Mouse (Mus musculus) lung, postnatal 4 days (tissue): ENCODE data around the gene Pnpla1.
A peak's percentile ranks its signal among the peaks of the same experiment; 100 is the strongest.

ENCODE experiments used
- DNase-seq, 2 experiments: peaks; one replicate each; pipeline ENCODE4 v3.0.0; 2021

Pnpla1 gene

DNA sequence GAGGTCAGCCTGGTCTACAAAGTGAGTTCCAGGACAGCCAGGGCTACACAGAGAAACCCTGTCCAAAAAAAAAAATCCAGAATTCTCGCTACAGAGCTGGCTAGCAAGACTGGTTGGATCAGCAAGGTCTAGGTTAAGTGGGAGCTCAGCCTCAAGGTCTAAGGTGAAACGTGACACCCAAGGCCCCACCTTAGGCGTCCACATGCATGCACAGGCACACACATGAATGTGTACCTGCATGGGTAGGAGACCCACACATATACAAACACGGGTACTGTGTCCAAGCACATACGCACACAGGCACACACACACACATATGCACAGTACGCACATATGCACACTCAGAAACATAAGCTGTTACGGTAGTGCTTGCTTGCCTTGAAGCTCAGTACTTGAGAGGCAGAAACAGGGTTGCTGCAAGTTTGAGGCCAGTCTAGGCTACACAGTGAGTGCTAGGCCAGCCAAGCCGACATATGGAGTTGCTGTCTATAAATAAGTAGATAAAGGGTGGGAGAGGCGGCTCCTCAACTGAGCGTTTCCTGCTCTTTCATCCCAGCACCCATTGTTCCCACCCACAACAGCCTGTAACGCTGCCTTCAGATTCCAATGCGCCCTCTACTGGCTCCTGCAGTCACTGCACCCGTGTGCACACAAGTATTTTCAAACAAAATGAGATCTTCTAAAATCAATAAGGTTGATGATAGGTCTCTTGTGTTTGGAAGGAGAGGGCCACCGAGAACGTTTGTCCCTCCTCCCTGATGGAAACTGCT, 68.8 kb downstream of the Pnpla1 start:
- DNase-seq, result peak; percentile 59 to 71

DNA sequence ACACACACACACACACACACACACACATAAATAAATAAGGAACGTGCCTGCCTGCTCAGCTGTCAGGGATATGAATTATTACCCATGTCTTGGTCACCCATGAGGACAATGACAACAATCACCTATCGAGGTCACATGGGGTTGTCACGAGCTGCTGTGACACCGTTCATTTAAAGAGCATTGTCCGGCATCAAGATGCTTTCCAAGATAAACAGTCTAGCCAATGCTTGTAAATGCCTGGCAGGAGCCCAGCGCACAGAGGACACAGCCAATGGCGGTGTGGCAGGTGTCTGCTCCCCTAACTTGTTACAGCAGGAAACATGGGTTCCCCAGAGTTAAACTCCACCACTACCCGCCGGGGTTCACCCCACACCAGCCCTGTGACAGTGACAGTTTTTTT, 69.8 kb downstream of the Pnpla1 start:
- peak in 1 of 2 experiments; percentile 38 for DNase-seq

DNA sequence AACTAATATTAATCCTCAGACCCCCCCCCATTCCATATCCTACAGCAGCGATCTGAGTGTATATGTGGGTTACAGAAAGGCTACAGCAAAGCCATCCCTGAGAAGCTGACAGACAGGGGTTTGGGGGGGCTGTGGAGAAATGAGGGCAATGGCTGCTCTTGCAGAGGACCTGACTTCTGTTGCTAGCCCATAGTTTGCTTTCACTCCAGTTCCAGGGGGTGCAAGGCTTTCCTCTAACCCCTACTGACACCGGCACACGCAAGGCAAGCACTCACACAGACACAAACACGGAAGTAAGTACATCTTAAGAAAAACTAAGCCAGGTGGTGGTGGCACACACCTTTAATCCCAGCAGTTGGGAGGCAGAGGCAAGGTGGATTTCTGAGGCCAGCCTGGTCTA, 71.2 kb downstream of the Pnpla1 start:
- DNase-seq, result peak in 1 of 2 experiments; percentile 9

DNA sequence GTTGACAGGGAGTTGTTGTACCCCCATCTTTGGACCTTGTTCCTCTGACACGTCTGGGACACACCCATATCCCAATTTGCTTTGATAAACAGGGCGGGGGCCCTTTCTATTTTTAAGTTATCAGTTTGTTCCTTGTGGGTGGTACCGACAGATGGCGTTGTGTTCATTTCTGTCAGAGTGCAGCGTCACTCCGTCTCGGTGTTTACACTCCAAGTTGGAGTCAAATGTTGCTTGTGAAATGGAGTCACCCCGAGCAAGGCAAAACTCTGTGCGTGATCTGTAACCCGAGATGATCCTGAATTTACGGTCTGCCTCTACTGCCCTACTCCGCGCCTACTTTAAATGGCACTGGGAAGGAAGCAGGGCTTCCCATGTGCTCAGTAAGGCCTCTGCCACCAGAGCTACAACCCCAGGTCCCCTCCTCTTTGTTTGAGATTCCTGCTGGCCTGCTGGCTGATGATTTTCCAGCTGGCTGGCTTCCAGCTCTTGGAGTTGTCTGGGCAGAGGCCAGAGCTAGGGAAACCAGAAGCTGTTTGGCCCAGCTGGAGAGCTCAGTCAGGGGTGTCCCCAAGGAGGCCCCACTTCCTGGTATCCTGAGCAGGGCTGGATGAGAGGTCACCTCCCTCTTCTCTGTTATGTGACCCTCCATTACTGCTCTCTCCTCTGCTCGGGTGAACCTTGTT, 72.3 kb downstream of the Pnpla1 start:
- peak; percentile 96 to 97 for DNase-seq

DNA sequence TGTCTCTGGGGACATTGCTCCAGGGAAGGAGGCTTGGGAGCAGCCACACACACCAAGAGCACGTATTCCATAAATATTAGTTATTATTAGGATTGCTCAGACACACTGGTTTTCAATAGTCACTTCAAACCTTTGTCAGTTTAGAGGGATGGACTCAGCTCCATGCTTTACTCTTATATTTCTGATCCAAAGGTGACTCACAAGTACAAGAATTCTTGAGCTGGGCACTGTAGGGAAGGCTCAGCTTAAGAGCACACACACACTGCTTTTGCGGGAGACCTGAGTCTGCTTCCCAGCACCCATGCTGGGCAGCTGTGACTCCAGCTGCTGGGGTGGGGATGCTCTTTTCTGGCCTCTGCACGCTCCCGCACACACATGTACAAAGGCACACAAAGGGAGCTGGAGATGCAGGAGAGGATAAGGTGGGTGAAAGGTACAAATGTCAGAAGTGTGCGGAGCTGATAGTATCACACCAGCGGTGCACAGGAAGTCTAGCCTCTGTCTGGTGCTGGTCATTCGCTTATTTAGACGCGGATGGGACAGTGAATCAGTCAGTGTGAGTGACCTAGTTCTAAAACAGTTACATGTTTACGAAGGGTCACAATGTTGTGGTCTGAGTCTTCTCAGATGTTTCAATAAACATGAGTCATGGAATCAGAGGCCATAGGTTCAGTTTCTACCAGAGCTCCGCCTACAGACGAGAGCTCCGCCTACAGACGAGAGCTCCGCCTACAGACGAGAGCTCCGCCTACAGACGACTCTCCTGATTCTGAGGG, 73.4 kb downstream of the Pnpla1 start:
- peak in 1 of 2 experiments; percentile 16 for DNase-seq

DNA sequence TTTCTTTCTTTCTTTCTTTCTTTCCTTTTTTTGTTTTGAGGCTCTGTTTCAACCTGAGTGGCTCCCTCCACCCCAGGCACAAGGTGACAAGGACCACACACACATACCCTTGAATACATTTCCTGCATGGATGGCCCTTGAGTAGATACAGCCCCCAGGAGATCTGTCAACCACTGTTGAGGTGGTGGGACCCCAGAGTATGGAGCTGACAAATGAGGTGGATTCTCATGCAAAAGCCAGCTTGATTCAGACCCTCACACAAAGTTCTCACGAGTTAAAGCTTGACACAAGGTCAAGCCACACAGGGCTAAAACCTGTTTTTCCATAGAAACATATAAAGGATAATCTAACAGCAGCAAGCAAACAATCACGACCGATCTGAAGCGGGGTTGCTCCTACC, 74.1 kb downstream of the Pnpla1 start:
- no peak for DNase-seq

DNA sequence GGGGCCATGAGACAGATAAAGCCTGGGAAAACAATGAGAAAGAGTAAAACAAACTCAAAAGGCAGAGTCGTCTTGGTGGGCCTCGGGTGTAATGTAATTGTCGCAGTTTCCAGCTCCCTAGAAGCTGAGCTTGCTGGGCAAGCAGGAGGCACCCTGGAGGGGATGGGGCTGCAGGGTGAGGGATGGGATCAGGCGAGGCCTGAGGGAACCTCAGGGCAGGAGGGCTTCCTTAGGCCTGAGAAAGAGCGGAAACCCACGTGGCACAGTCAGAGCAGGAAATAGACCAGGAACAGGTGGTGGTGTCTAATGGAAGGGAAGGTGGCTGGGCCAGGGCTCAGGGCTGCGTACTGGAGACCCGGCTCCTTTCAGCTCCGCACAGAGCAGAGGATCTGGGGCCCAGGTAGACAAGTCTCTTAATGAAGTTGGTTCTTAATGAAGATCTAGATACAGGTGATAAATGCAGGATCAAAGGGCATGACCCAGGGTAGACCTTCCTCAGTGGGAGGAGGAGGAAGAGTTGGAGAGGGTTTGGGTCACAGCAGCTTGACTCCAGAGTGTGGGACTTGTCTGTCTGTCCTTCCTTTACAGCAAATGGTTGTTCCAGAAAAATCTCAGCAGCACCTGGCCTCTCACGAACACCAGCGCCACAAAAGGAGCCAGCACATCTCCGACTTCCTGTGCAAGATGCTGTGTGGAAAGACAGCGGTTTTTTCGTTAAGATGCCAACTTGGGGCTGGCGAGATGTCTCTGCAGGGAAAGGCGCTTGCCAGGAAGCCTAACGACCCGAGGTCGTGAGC, 76.1 kb downstream of the Pnpla1 start:
- peak in 1 of 2 experiments; percentile 7 for DNase-seq

DNA sequence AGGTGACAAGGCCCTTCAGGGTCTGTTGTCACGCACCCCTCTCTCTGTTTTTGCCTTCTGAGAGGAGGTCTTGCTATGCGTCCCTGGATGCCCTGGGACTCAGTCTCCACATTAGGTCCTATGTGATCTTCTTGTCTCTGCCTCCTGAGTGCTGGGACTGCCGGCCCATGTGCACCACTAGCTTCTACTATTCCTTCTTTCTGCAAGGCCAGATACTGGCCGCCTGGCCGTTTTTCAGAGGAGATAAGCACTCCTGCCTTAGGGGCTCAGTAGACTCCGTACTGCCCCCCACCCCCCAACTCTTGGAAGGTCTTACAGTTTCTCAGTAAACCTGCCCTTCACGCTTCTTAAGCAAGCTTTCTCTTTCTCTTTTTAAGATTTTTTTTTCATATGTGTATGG, 77.9 kb downstream of the Pnpla1 start:
- peak in 1 of 2 experiments; percentile 10 for DNase-seq

DNA sequence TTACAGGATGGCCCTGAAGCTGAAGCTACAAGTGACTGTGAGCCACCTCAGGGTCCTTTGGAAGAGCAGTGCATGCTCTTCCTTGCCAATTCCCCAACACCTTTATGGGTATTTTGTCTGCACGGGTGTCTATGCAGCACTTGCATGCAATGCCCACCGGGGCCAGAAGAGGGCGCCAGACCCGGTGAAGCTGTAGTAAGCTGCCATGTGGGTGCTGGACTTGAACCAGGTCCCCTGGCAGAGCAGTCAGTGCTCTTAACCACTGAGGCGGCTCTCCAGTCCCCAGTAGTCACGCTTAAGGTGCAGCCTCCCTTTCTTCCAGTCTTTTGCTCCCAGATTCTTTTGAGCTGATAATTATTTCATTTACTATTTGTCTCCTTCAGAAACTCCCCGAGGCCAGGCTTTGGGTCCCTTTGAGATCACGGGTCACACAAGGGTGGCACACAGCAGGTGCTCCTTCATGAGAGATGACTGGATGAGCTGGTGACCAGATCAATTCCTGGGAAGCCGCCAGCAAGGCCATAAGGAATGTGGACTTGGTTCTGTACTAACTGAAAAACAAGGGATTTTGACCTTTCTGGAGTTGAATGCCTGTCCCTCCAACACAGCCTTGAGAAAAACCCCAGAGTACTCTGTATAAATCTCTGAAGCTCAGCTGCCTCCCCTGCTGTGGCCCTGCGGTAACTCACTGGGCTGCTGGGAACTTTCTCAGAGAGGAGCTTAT, 78.6 kb downstream of the Pnpla1 start:
- DNase-seq, result peak; percentile 36 to 65
